Mouse (Mus musculus) E14TG2a.4 (cell line): Measurements from ENCODE around the gene Car10.

Experiments used
- CTCF ChIP-seq: conservative IDR thresholded peaks from 2 replicates; pipeline ENCODE4 v1.5.1; 2014; ENCODE audit warnings: low read length
- NANOG ChIP-seq: IDR thresholded peaks from 2 replicates; pipeline ENCODE4 v1.6.1; 2014; ENCODE audit warnings: borderline replicate concordance, low read length, mixed read lengths
- POU5F1 ChIP-seq: IDR thresholded peaks from 2 replicates; pipeline ENCODE4 v1.6.1; 2014; ENCODE audit warnings: low read length, borderline replicate concordance

DNA sequence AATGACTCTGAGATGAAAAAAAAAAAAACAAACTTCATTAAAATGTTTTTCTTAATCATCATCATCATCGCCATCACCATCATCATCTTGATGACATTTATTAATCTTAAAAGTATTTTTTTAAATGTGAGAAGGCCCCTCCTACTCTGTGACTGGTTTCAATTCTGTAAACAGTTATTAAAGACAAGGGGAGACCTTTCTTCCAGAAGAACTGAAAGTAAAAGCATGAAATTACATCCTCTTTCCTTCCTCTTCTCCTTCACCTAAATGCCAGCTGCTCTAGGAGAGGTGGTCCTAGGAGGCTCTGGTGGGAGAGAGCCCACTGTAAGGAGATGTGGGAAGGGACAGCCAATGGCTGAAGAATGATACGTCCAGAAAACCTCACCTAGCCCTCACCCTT, 415.0 kb downstream of the Car10 start:
- TF ChIP-seq CTCF (no peak), POU5F1 (no peak), NANOG (no peak)
